Mouse (Mus musculus) testis, adult 2 months (tissue): Measurements from ENCODE around the gene Baz2b.

Experiments used
- CTCF ChIP-seq: fragments of 200-500 bp; IDR thresholded peaks from 2 replicates; pipeline ENCODE4 v1.5.1; 2012; ENCODE audit warnings: low read depth, mild to moderate bottlenecking, inconsistent platforms, low read length, moderate library complexity; ENCODE audit not compliant: control insufficient read depth, insufficient read depth, insufficient replicate concordance
- POLR2A ChIP-seq: fragments of 200-500 bp; IDR thresholded peaks from 2 replicates; pipeline ENCODE4 v1.6.1; 2012; ENCODE audit warnings: low read depth, mild to moderate bottlenecking, inconsistent platforms, low read length, moderate library complexity; ENCODE audit not compliant: control insufficient read depth

DNA sequence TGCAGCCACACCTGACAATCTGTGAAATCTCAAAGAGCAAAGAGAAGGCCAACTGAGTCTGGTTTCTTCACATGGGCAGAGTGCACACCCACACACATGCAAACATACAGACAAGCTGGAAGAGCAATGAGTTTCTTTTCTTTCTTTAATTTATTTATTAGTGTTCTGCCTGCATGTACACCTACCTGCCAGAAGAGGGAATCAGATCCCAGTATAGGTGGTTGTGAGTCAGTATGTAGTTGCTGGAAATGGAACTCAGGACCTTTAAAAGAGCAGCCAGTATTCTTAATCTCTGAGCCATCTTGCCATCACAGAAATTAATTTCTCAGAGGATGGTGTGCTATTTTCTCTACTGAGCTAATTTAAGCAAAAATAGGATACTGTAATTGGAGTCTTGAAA, 164.7 kb downstream of the Baz2b start:
- TF ChIP-seq CTCF (no peak), POLR2A (no peak)
